Mouse (Mus musculus): Measurements from ENCODE around the gene Ndel1.

Gene Ndel1

DNA sequence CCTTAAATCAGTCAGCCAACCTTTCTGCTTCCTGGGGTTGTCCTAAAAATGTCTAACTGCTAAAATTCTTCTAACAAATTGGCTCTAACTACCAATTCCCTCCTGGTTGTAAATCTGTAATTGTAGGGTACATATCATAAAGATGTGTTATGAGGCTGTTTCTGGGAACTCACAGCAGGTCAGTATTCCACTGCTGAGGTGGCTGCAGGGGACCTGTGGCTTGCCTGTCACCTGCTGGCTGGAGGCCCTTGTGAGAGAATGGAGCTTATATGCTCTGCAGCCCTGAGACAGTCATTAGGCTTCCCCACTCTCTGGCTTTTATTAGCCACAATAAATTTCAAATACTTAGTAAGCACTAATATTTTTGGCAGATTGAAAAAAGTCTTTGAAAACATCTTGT lies 92.8 kb downstream of the Ndel1 start:
- DNase-seq (ENCODE audit: low read depth, low spot score), result no peak

DNA sequence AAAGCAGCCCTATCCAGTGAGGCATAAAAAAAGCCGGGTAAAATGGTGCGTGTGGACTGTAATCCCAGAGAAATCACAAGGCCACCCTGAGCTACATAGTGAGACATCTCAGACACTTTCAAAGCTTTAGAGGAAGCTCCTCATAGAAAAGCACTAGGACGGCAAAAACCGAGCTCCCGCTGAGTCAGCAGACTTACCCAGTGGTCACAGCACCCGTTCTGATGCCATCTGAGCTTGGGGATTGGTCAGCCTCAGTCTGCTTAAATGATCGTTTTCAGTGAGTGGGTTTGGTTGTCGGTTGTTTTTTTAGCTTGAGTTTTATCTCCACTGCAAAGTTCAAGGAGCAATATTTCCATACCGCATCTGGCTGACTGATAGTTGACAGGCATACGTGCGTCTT lies 93.7 kb downstream of the Ndel1 start:
- DNase-seq (ENCODE audit: low read depth, low spot score), result no peak

DNA sequence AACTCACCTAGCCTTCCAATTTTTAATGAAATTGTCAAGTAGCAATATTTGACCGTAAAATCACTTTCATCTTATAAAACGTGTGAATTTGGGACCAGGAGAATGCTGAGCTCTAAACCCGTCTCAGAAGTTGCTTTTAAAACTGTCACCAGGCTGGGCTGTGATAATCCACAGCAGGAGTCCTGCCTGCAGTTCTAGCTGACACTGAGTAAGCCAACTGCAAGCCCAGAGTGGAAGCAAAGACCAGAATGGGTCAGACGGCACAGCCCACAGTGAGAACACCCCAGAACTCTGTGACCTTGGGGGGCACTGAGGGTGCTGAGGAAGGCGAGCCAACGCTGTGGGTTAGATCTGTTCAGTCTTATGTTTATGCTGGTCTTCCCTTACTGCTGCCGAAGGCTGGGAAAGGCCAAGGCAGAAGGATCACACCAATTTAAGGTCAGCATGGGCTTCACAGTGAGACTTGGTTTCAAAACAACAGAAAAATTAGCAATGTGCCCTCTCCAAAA lies 95.5 kb downstream of the Ndel1 start:
- no peak for DNase-seq (ENCODE audit: low read depth, low spot score)
